Mouse (Mus musculus): Measurements from ENCODE around the gene Ccdc97.

- TF ChIP-seq CTCF (IDR thresholded peaks at IDR 0.05; ENCODE audit: low read depth, low read length) (no peak), TAL1 (conservative IDR thresholded peaks at IDR 0.05; ENCODE audit: low read depth, low read length) (no peak), GATA1 (IDR thresholded peaks at IDR 0.05; ENCODE audit: borderline replicate concordance, low read length) (no peak), POLR2AphosphoS5 (IDR thresholded peaks at IDR 0.05; ENCODE audit: insufficient replicate concordance, low read depth, low read length) (no peak)
Observed at GRCm38 (mm10) chr7:25681341-25682231, 37.3 kb downstream of the Ccdc97 start.

Data from G1E (cell line).